1 mouse cellular context compared by ENCODE assay signal in the genomic region with DNA sequence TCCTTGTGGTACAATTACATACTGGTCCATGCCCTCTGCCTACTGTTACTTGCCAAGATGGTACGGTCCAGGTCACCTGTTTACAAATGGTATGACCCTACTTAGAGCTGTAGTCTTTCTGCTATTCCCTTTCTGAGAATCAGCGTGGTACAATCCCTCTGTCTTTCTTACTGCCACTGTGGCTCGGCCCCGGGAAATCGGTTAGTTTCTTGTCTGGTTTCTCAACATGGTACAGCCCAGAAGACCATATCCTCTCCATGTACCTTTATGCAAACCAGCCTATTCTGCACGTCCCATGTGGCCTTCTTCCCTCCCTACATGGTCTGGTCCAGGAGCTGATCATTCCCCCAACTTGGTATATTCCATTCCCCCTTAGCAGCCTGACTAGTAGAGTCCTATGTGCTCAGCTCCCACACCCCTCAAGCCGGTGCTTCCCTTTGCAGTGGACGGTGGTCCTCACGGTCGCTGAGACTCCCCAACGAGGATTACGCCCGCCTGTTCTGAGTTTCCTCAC.
TF ChIP-seq lines count a peak whose summit lies in the region.

No protein-coding gene starts in this region.

TF ChIP-seq in C2C12, 6 proteins besides CTCF, POLR2A, EP300 and RAD21:
- TF ChIP-seq MAX (IDR thresholded peaks at IDR 0.05) (no peak), CEBPB (IDR thresholded peaks at IDR 0.05; ENCODE audit: low read depth) (no peak), MYOD1 (IDR thresholded peaks at IDR 0.05; ENCODE audit: control insufficient read depth, insufficient read length, low read depth) (no peak), USF1 (IDR thresholded peaks at IDR 0.05; ENCODE audit: low read depth) (no peak), MYOG (IDR thresholded peaks at IDR 0.05; ENCODE audit: control insufficient read depth, extremely low read depth, insufficient read length) (no peak), FOSL1 (IDR thresholded peaks at IDR 0.05; ENCODE audit: insufficient read depth, low read length, poor library complexity, severe bottlenecking) (no peak)
